Mouse (Mus musculus): Measurements from ENCODE around the gene Man1a2. TPM values are rescaled to one million over a fixed set of nuclear protein-coding genes. Genes with fewer than 3 reads are reported as not detected.

Gene Man1a2
- polyA plus RNA-seq, 1 experiment from 2014 or later: 37.9 TPM

GRCm38 (mm10) chr3:100688747-100689146 is 3.4 kb upstream of the Man1a2 start:
- H3K9me3 ChIP-seq (replicated peaks; ENCODE audit: control insufficient read depth, low read length): peaks cover 3% of the 10 kb centered on the region; the same call in 1 of the 2 replicates
- H3K9ac ChIP-seq (ENCODE audit: low read length): no peak overlapping the region
- no peak overlapping the region for H3K4me2 ChIP-seq (ENCODE audit: low read depth, low read length)
- no peak for ATAC-seq (replicated peaks; ENCODE audit: extremely low read depth, insufficient read depth, low FRiP score)
- no peak overlapping the region for H3K4me3 ChIP-seq (ENCODE audit: low read length)
- H3K4me1 ChIP-seq (ENCODE audit: control insufficient read depth, insufficient read depth, low read length): peaks cover 11% of the 10 kb centered on the region
- H3K27ac ChIP-seq (ENCODE audit: low read length): no peak overlapping the region
- no peaks in the 10 kb centered on the region for H3K36me3 ChIP-seq (ENCODE audit: control insufficient read depth, insufficient read depth)
- WGBS: 70% methylated on average over 6 of the region's 6 CpGs
- H3K27me3 ChIP-seq (ENCODE audit: control insufficient read depth, insufficient read depth, low read length): no peaks in the 10 kb centered on the region

- ATAC-seq (replicated peaks; ENCODE audit: extremely low read depth, insufficient read depth, low FRiP score): no peak
- Histone ChIP-seq H3K27ac (ENCODE audit: low read length) (no peak overlapping the region), H3K9ac (ENCODE audit: low read length) (no peak overlapping the region), H3K4me2 (ENCODE audit: low read depth, low read length) (peak overlapping the region; percentile 92; the same call in 1 of the 2 replicates), H3K4me3 (ENCODE audit: low read length) (no peak overlapping the region), H3K27me3 (ENCODE audit: control insufficient read depth, insufficient read depth, low read length) (no peaks in the 10 kb centered on the region), H3K4me1 (ENCODE audit: control insufficient read depth, insufficient read depth, low read length) (peaks cover 19% of the 10 kb centered on the region), H3K9me3 (replicated peaks; ENCODE audit: control insufficient read depth, low read length) (peaks cover under 1% of the 10 kb centered on the region; the same call in 1 of the 2 replicates), H3K36me3 (ENCODE audit: control insufficient read depth, insufficient read depth) (no peaks in the 10 kb centered on the region)
- 91% methylated on average over 8 of the region's 8 CpGs for WGBS
Measured at GRCm38 (mm10) chr3:100686756-100687155, 1.5 kb upstream of the Man1a2 start.

GRCm38 (mm10) chr3:100685763-100686370 is 564 bp upstream of the Man1a2 start:
- peak; percentile 83 for ATAC-seq (replicated peaks; ENCODE audit: extremely low read depth, insufficient read depth, low FRiP score)
- Histone ChIP-seq H3K36me3 (ENCODE audit: control insufficient read depth, insufficient read depth) (no peaks in the 10 kb centered on the region), H3K27me3 (ENCODE audit: control insufficient read depth, insufficient read depth, low read length) (no peaks in the 10 kb centered on the region), H3K4me1 (ENCODE audit: control insufficient read depth, insufficient read depth, low read length) (peaks cover 21% of the 10 kb centered on the region), H3K9me3 (replicated peaks; ENCODE audit: control insufficient read depth, low read length) (no peaks in the 10 kb centered on the region), H3K4me2 (ENCODE audit: low read depth, low read length) (peak overlapping the region; percentile 92), H3K4me3 (ENCODE audit: low read length) (peak overlapping the region; percentile 96), H3K27ac (ENCODE audit: low read length) (peak overlapping the region; percentile 97), H3K9ac (ENCODE audit: low read length) (peak overlapping the region; percentile 96)
- WGBS: under 1% methylated on average over 73 of the region's 77 CpGs

- Histone ChIP-seq H3K4me3 (ENCODE audit: low read length) (peak overlapping the region; percentile 96), H3K9me3 (replicated peaks; ENCODE audit: control insufficient read depth, low read length) (no peaks in the 10 kb centered on the region), H3K36me3 (ENCODE audit: control insufficient read depth, insufficient read depth) (no peaks in the 10 kb centered on the region), H3K27ac (ENCODE audit: low read length) (peak overlapping the region; percentile 97), H3K4me1 (ENCODE audit: control insufficient read depth, insufficient read depth, low read length) (peaks cover 28% of the 10 kb centered on the region), H3K27me3 (ENCODE audit: control insufficient read depth, insufficient read depth, low read length) (no peaks in the 10 kb centered on the region), H3K9ac (ENCODE audit: low read length) (peak overlapping the region; percentile 96), H3K4me2 (ENCODE audit: low read depth, low read length) (peak overlapping the region; percentile 92)
- under 1% methylated on average over 25 of the region's 25 CpGs for WGBS
- no peak for ATAC-seq (replicated peaks; ENCODE audit: extremely low read depth, insufficient read depth, low FRiP score)
Measured at GRCm38 (mm10) chr3:100684234-100684975, 898 bp downstream of the Man1a2 start.

- Histone ChIP-seq H3K27me3 (ENCODE audit: control insufficient read depth, insufficient read depth, low read length) (no peaks in the 10 kb centered on the region), H3K9ac (ENCODE audit: low read length) (peak overlapping the region; percentile 71), H3K4me1 (ENCODE audit: control insufficient read depth, insufficient read depth, low read length) (peaks cover 37% of the 10 kb centered on the region), H3K9me3 (replicated peaks; ENCODE audit: control insufficient read depth, low read length) (no peaks in the 10 kb centered on the region), H3K27ac (ENCODE audit: low read length) (peak overlapping the region; percentile 32), H3K4me3 (ENCODE audit: low read length) (peak overlapping the region; percentile 58), H3K36me3 (ENCODE audit: control insufficient read depth, insufficient read depth) (no peaks in the 10 kb centered on the region), H3K4me2 (ENCODE audit: low read depth, low read length) (peak overlapping the region; percentile 72)
- 10% methylated on average over 3 of the region's 3 CpGs for WGBS
- no peak for ATAC-seq (replicated peaks; ENCODE audit: extremely low read depth, insufficient read depth, low FRiP score)
Measured at GRCm38 (mm10) chr3:100682841-100683240, 2.5 kb downstream of the Man1a2 start.

- H3K9ac ChIP-seq (ENCODE audit: low read length): peak overlapping the region; percentile 71
- 20% methylated on average over 4 of the region's 4 CpGs for WGBS
- H3K4me1 ChIP-seq (ENCODE audit: control insufficient read depth, insufficient read depth, low read length): peaks cover 41% of the 10 kb centered on the region
- peak overlapping the region; percentile 72 for H3K4me2 ChIP-seq (ENCODE audit: low read depth, low read length)
- peak overlapping the region; percentile 32 for H3K27ac ChIP-seq (ENCODE audit: low read length)
- no peaks in the 10 kb centered on the region for H3K9me3 ChIP-seq (replicated peaks; ENCODE audit: control insufficient read depth, low read length)
- H3K27me3 ChIP-seq (ENCODE audit: control insufficient read depth, insufficient read depth, low read length): no peaks in the 10 kb centered on the region
- no peak for ATAC-seq (replicated peaks; ENCODE audit: extremely low read depth, insufficient read depth, low FRiP score)
- peak overlapping the region; percentile 58 for H3K4me3 ChIP-seq (ENCODE audit: low read length)
- H3K36me3 ChIP-seq (ENCODE audit: control insufficient read depth, insufficient read depth): no peaks in the 10 kb centered on the region
Measured at GRCm38 (mm10) chr3:100682281-100682680, 3.0 kb downstream of the Man1a2 start.

GRCm38 (mm10) chr3:100681448-100682092 is 3.7 kb downstream of the Man1a2 start:
- H3K9ac ChIP-seq (ENCODE audit: low read length): peak overlapping the region; percentile 47; the same call in 1 of the 2 replicates
- no peaks in the 10 kb centered on the region for H3K36me3 ChIP-seq (ENCODE audit: control insufficient read depth, insufficient read depth)
- no peaks in the 10 kb centered on the region for H3K27me3 ChIP-seq (ENCODE audit: control insufficient read depth, insufficient read depth, low read length)
- H3K4me1 ChIP-seq (ENCODE audit: control insufficient read depth, insufficient read depth, low read length): peaks cover 40% of the 10 kb centered on the region
- 14% methylated on average over 11 of the region's 11 CpGs for WGBS
- peak overlapping the region; percentile 72 for H3K4me2 ChIP-seq (ENCODE audit: low read depth, low read length)
- 0 out of 2 replicates have a peak overlapping the region, but pooled peaks have one; percentile 2 for H3K27ac ChIP-seq (ENCODE audit: low read length)
- H3K9me3 ChIP-seq (replicated peaks; ENCODE audit: control insufficient read depth, low read length): no peaks in the 10 kb centered on the region; the same call in 1 of the 2 replicates
- no peak for ATAC-seq (replicated peaks; ENCODE audit: extremely low read depth, insufficient read depth, low FRiP score)
- peak overlapping the region; percentile 32 for H3K4me3 ChIP-seq (ENCODE audit: low read length)

- peaks cover 38% of the 10 kb centered on the region for H3K4me1 ChIP-seq (ENCODE audit: control insufficient read depth, insufficient read depth, low read length)
- no peak for ATAC-seq (replicated peaks; ENCODE audit: extremely low read depth, insufficient read depth, low FRiP score)
- no peaks in the 10 kb centered on the region for H3K36me3 ChIP-seq (ENCODE audit: control insufficient read depth, insufficient read depth)
- no peaks in the 10 kb centered on the region; the same call in 1 of the 2 replicates for H3K9me3 ChIP-seq (replicated peaks; ENCODE audit: control insufficient read depth, low read length)
- H3K27ac ChIP-seq (ENCODE audit: low read length): no peak overlapping the region
- H3K9ac ChIP-seq (ENCODE audit: low read length): no peak overlapping the region
- H3K27me3 ChIP-seq (ENCODE audit: control insufficient read depth, insufficient read depth, low read length): no peaks in the 10 kb centered on the region
- H3K4me2 ChIP-seq (ENCODE audit: low read depth, low read length): no peak overlapping the region
- no peak overlapping the region for H3K4me3 ChIP-seq (ENCODE audit: low read length)
- 74% methylated on average over 2 of the region's 2 CpGs for WGBS
Measured at GRCm38 (mm10) chr3:100680226-100680625, 5.1 kb downstream of the Man1a2 start.

Data from heart, embryonic 16.5 days (tissue).